Mouse (Mus musculus) liver, embryonic 14.5 days (tissue): ENCODE data around the gene Pcdh15.

Source experiments
- CTCF ChIP-seq: IDR thresholded peaks from 2 replicates; pipeline ENCODE4 v1.5.1; 2016; ENCODE audit warnings: antibody characterized with exemption, low read depth, control low read depth
- EP300 ChIP-seq: IDR thresholded peaks from 2 replicates; pipeline ENCODE4 v1.6.1; 2016; ENCODE audit warnings: antibody characterized with exemption, low read depth

DNA sequence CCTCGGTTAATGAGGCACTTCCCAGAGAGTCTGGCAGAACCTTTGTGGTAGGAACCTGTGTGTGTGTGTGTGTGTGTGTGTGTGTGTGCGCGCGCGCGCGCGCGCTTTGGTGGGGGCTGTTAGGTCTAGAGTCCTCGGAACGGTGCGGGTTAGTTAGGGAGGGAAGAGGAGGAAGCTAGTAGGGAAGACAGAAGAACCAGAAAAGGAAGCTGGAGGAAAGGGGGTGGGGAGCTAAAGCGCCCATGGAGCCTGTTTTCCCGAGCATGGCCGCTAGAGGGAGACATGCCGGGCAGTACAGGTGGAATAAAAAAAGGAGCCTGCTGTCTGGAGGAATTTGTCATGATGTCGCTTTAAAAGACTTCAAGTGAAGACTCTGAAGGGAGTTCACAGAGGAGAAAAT is 1.2 kb upstream of the Pcdh15 start:
- TF ChIP-seq EP300, result no peak
- peak; percentile 78 for TF ChIP-seq CTCF
